Mouse (Mus musculus) gastrocnemius, postnatal 4 days (tissue): ENCODE measurements at regions not wholly inside any gene's neighbourhood (a gene's known extent, or its start where the extent isn't known, plus 50 kb on each side); places are given as distances from the start of the nearest gene placed in this dataset.

Experiments
- DNase-seq, 2 experiments: peaks; one replicate each; pipeline ENCODE4 v3.0.0; 2021 to 2022; ENCODE audit warnings: low spot score in 2 of 2, mixed read lengths in 2 of 2

DNA sequence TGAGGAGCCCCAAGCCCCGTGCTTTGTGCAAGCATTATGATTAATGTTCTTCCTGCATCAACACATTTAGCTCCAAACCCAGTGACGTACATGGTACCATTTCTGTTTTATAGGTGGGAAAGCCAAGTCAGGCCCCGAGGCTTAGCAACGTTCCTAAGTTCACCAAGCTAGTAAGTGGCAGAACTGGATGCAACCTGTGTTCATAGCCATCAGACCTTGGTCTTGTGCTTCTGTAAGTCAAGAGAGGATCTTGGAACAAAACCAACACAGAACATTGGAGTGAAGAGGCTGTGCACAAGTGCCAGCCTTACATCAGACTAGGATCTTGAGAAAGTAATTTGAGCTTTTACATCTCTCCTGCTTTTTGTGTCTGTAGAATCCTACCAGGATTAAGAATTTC, 71.3 kb downstream of the Cdc7 start:
- DNase-seq: no peak

GRCm38 (mm10) chr5:107035782-107036181, 71.7 kb downstream of the Cdc7 start:
- no peak for DNase-seq

DNA sequence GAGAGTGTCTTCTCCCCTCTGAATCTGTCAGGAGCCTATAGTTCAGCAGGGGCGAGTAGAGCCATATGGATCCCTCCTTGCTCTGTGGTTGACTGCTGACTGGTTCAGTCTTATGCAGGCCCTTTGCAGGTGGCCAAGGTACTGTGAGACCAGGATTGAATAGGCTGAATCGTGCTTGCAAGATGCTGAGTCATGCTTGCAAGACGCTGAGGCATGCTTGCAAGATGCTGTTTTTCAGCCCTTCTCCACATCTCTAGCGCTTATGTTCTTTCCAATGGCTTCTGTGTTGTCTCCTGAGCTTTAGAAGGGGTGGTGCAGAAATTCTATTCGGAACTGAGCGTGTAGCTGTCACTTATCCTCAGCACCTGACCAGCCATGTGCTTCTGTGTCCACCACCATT, 72.4 kb downstream of the Cdc7 start:
- no peak for DNase-seq

DNA sequence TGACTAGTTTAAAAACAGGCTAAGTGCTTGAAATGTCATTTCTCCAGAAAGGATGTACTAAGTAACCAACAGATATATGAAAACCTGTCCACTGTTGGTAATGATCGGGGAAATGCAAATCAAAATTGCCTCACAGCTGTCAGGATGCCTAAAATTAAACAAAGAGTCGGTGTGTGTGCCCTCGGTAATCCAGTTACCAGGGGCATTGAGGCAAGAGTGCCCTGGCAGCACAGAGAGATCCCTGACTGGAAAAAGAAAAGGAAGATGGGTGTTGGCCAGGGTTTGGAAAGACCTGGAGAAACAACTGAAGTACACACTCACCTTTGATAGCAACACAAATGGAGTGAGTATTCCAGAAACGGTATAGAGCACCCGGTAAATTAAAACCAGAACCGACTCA, 73.0 kb downstream of the Cdc7 start:
- DNase-seq: no peak

DNA sequence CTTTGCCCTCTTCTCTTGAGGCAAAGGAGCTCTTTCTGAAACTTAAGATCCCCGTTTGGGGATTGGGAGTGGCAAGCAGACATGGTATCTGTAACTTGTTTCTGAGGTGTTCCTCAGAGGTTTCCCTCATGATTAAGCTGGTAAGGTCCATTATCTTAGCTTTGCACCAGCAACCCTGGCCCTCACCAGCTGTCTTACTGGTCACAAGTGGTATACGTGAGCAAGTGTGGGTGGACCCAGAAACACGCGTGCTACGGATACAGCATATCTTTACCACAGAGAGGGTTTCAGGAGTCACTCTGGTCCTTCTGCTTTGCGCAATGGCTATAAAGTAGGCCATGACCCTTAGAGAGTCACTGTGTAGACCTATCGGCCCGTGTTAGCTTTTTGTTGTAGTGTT, 75.2 kb downstream of the Cdc7 start:
- no peak for DNase-seq

DNA sequence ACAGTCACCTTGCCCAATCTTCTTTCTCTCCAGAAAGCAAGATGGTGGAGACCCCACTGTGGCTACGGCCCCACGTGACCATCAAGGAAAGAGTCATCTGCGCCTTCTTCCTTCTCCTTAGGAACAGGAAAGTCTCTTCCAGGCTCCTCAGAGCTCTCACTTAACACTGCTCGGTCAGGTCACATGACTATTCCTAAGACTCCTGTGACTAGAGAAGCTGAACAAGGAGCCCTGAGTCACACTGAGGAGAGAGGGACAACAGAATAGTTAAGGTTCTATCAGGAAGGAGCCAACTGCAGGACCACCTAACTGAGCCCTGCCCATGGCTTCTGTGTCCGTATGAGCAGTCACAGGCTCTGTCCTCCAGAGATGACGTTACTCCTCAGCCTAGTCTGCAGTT, 75.8 kb downstream of the Cdc7 start:
- DNase-seq: no peak

DNA sequence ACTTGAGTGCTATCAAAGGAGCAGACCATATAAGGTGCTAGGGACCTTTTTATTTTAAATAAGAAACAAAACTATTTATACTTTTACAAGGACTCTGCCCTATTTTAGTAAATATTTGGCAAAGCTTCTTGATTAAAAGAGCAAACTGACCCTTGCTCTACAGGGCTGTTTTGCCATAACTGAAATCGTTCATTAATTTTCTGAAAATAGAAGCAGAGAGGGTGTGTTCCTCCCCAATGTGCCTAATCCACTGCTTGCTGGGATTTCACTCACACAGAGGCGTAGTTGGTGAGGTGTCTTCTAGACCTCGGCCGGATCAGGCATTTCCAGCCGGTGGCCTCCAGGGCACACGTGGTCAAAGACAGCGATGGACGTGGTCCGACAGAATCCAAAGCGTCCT, 76.4 kb downstream of the Cdc7 start:
- DNase-seq: no peak

- DNase-seq: no peak
Measured at GRCm38 (mm10) chr5:107045163-107045562, 81.0 kb downstream of the Cdc7 start.

- no peak for DNase-seq
Measured at GRCm38 (mm10) chr5:107046501-107046931, 82.4 kb downstream of the Cdc7 start.

- DNase-seq: no peak
Measured at GRCm38 (mm10) chr5:107048607-107049006, 84.5 kb downstream of the Cdc7 start.

- no peak for DNase-seq
Measured at GRCm38 (mm10) chr5:107050076-107050475, 86.0 kb downstream of the Cdc7 start.

DNA sequence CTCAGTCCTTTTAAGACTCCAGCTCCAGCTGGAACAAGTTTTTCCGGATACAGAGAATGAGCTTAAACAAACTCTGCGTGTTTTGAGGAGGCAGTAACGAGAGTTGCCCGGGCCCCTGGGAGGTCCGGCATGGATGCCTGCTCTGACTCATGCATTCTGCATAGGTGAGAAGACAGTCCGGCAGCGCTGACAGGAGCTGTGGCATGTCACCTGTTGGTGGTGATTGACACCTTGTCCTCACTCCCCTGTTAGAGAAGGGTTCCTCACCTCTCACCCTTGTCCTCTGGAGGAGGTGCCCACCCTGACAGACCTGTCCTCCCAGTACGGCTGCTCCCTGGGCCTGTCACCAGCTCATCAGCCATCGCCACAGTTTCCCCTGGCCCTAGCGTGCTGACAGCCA, 87.7 kb downstream of the Cdc7 start:
- DNase-seq: no peak

DNA sequence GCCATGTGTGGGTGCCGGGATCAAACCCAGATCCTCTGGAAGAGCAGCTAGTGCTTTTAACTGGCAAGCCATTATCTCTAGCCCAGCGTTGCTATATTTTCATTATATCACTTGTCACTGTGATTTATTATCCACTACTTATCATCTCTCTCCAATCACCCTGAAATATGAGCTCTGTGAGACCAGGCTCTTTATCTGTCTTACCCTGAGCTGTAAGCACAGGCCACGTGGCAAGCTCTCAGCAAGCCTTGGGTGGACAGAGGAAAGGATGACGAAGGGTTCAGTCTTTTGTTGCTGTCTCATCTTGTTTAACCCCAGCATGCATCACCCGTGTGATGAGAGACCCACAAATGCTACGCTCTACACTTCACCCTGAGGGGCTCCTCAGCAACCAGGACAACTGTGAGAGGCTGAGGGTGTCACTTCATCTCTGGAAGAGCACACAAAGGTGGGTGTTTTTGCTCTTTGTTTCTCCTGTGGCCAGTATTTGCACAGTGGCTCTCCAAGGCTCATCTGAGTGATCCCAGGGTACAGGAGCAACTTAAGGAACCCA, 90.9 kb downstream of the Cdc7 start:
- DNase-seq: no peak

DNA sequence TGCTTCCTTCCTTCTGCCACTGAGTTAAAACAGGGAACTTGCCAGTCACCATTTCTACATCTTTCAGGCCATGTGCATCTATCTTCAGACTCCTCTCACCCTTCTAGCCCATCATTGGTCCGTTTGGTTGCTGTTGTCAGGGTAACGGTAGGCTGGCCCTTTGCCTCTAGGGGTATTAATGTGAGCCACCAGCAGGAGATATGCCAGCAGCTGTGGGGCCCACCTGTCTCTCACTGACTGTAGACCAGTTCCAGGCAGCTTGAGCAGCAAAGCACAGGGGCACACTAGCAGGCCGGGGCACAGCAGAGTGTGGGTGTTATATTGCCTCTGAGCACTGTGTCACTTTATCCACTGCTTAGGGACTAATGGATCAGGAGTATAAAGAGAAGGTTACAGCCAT, 91.3 kb downstream of the Cdc7 start:
- DNase-seq: peak in 1 of 2 experiments; percentile 20
